Mouse (Mus musculus) heart, postnatal 0 days (tissue): Measurements from ENCODE around the gene Lrrc25. TPM values are rescaled to one million over a fixed set of nuclear protein-coding genes. Genes with fewer than 3 reads are reported as not detected.

Experiments
- ATAC-seq: fragments of 200-750 bp; cut with Nextera tagmentation; 2 replicates; pipeline ENCODE4 v1.8.0; 2017; ENCODE audit warnings: low read depth, moderate number of reproducible peaks, moderate library complexity; ENCODE audit not compliant: insufficient read depth
- DNase-seq: peaks from one replicate; pipeline ENCODE4 v3.0.0-alpha.2; 2016; ENCODE audit warnings: low spot score
- H3K27ac ChIP-seq: fragments of 300-500 bp; sonication (generic); 2 replicates; pipeline ENCODE4 v1.5.1; 2014; ENCODE audit warnings: low read depth, mild to moderate bottlenecking
- H3K27me3 ChIP-seq: fragments of 300-500 bp; sonication (generic); 2 replicates; pipeline ENCODE4 v1.6.1; 2014; ENCODE audit warnings: low read length, mixed read lengths; ENCODE audit not compliant: control insufficient read depth, insufficient read depth
- H3K36me3 ChIP-seq: fragments of 300-500 bp; sonication (generic); replicated peaks from 2 replicates; pipeline ENCODE4 v1.6.1; 2014; ENCODE audit warnings: low read length, mixed read lengths; ENCODE audit not compliant: control insufficient read depth, insufficient read depth
- H3K4me1 ChIP-seq: fragments of 300-500 bp; sonication (generic); 2 replicates; pipeline ENCODE4 v1.6.1; 2014; ENCODE audit warnings: antibody characterized with exemption; ENCODE audit not compliant: control insufficient read depth, insufficient read depth
- H3K4me2 ChIP-seq: fragments of 300-500 bp; sonication (generic); 2 replicates; pipeline ENCODE4 v1.6.1; 2014; ENCODE audit warnings: low read depth, mild to moderate bottlenecking, low read length, moderate library complexity
- H3K4me3 ChIP-seq: fragments of 300-500 bp; sonication (generic); 2 replicates; pipeline ENCODE4 v1.5.1; 2014; ENCODE audit warnings: low read depth, low read length
- H3K9ac ChIP-seq: fragments of 300-500 bp; sonication (generic); replicated peaks from 2 replicates; pipeline ENCODE4 v1.6.1; 2014; ENCODE audit warnings: low read depth, low read length, mixed read lengths
- H3K9me3 ChIP-seq: fragments of 300-500 bp; sonication (generic); replicated peaks from 2 replicates; pipeline ENCODE4 v1.6.1; 2016; ENCODE audit warnings: low read length; ENCODE audit not compliant: control insufficient read depth
- CTCF ChIP-seq: IDR thresholded peaks from 2 replicates; pipeline ENCODE4 v1.5.1; 2016; ENCODE audit warnings: antibody characterized with exemption, control low read depth, low read depth
- EP300 ChIP-seq: IDR thresholded peaks from 2 replicates; pipeline ENCODE4 v1.6.1; 2016; ENCODE audit warnings: antibody characterized with exemption, low read depth
- WGBS: fragments of 180-500 bp; shearing (Covaris S2); extraction: QIAGEN DNeasy Blood & Tissue Kit; methylation state at CpG from one replicate; pipeline ENCODE4 v1.1.7; 2014; 5-methylcytosine and 5-hydroxymethylcytosine counted together
- polyA plus RNA-seq: library from polyadenylated mRNA; unstranded; fragments of >200 nt; fragmentation: Nextera tagmentation; extraction: Ambion mirVana; gene quantifications from 2 replicates; pipeline ENCODE4 v1.2.1, GENCODE M21; 2015
- total RNA-seq: library from RNA; depleted of rRNA; stranded (reverse); fragments of >200 nt; gene quantifications from 2 replicates; pipeline ENCODE4 v1.2.3, GENCODE M21; 2014; ENCODE audit warnings: low replicate concordance

The Lrrc25 gene
- total and polyA plus RNA-seq, 2 experiments from 2014 or later, result 1.3 to 1.5 TPM

- peaks cover 38% of the 10 kb centered on the region for H3K4me1 ChIP-seq
- 81% methylated on average over 2 of the region's 2 CpGs for WGBS
- no peaks in the 10 kb centered on the region for H3K27me3 ChIP-seq
- no peaks in the 10 kb centered on the region for H3K9me3 ChIP-seq
- no peak overlapping the region for H3K4me2 ChIP-seq
- no peak overlapping the region for H3K27ac ChIP-seq
- H3K4me3 ChIP-seq, result no peak overlapping the region
- H3K9ac ChIP-seq, result no peak overlapping the region
- DNase-seq (no peak), ATAC-seq (no peak)
- TF ChIP-seq EP300, result no peak
- TF ChIP-seq CTCF, result peak; percentile 19; the same call in 1 of the 2 replicates
- H3K36me3 ChIP-seq, result no peaks in the 10 kb centered on the region
These were observed 28.1 kb downstream of the Lrrc25 start for GRCm38 (mm10) chr8:70644065-70644464.

GRCm38 (mm10) chr8:70645501-70646224 lies 29.7 kb downstream of the Lrrc25 start:
- H3K9ac ChIP-seq, result no peak overlapping the region
- no peak for DNase-seq
- H3K4me3 ChIP-seq, result no peak overlapping the region
- no peak overlapping the region for H3K4me2 ChIP-seq
- WGBS, result 49% methylated on average over 17 of the region's 17 CpGs
- TF ChIP-seq CTCF, result no peak
- no peak for TF ChIP-seq EP300
- no peak for ATAC-seq
- H3K4me1 ChIP-seq, result peaks cover 48% of the 10 kb centered on the region
- H3K27me3 ChIP-seq, result no peaks in the 10 kb centered on the region
- peak overlapping the region; percentile 35; the same call in 1 of the 2 replicates for H3K27ac ChIP-seq
- peaks cover 10% of the 10 kb centered on the region for H3K36me3 ChIP-seq
- H3K9me3 ChIP-seq, result no peaks in the 10 kb centered on the region

GRCm38 (mm10) chr8:70646369-70646768 lies 30.4 kb downstream of the Lrrc25 start:
- H3K4me1 ChIP-seq, result peaks cover 48% of the 10 kb centered on the region
- no peaks in the 10 kb centered on the region for H3K9me3 ChIP-seq
- H3K4me2 ChIP-seq, result no peak overlapping the region
- H3K27me3 ChIP-seq, result no peaks in the 10 kb centered on the region
- H3K36me3 ChIP-seq, result peaks cover 17% of the 10 kb centered on the region
- H3K27ac ChIP-seq, result 0 out of 2 replicates have a peak overlapping the region, but pooled peaks have one; percentile 35
- no peak overlapping the region for H3K4me3 ChIP-seq
- H3K9ac ChIP-seq, result no peak overlapping the region
- DNase-seq, result no peak
- no peak for ATAC-seq
- 75% methylated on average over 6 of the region's 6 CpGs for WGBS
- TF ChIP-seq CTCF, result no peak
- TF ChIP-seq EP300, result no peak

- Histone ChIP-seq H3K4me2 (no peak overlapping the region), H3K27me3 (no peaks in the 10 kb centered on the region), H3K4me3 (no peak overlapping the region), H3K36me3 (peaks cover 21% of the 10 kb centered on the region), H3K4me1 (peaks cover 48% of the 10 kb centered on the region), H3K27ac (peak overlapping the region; percentile 85), H3K9me3 (no peaks in the 10 kb centered on the region), H3K9ac (0 out of 2 replicates have a peak overlapping the region, but pooled peaks have one; percentile 43)
- DNase-seq (no peak), ATAC-seq (no peak)
- TF ChIP-seq EP300 (no peak), CTCF (no peak)
These were observed 30.8 kb downstream of the Lrrc25 start for GRCm38 (mm10) chr8:70646775-70647174.

- Histone ChIP-seq H3K4me1 (peaks cover 48% of the 10 kb centered on the region), H3K4me2 (no peak overlapping the region), H3K27ac (peak overlapping the region; percentile 85), H3K36me3 (peaks cover 29% of the 10 kb centered on the region), H3K9me3 (no peaks in the 10 kb centered on the region), H3K27me3 (no peaks in the 10 kb centered on the region), H3K4me3 (no peak overlapping the region), H3K9ac (peak overlapping the region; percentile 43)
- 41% methylated on average over 8 of the region's 8 CpGs for WGBS
- no peak; the same call in 1 of the 2 replicates for TF ChIP-seq EP300
- no peak for TF ChIP-seq CTCF
- DNase-seq (no peak), ATAC-seq (peak; percentile 53)
These were observed 31.6 kb downstream of the Lrrc25 start for GRCm38 (mm10) chr8:70647343-70648163.
